Mouse (Mus musculus): ENCODE measurements around the gene Sema4c. TPM values are rescaled to one million over a fixed set of nuclear protein-coding genes. Genes with fewer than 3 reads are reported as not detected.
"Not testable (repeated sequence)": the region's sequence is repeated elsewhere in the genome, so short reads cannot be mapped to it uniquely, and the experiment has no call there.

Sema4c gene
- total RNA-seq, 2 experiments from 2014 or later: 17.7 to 18.4 TPM

DNA sequence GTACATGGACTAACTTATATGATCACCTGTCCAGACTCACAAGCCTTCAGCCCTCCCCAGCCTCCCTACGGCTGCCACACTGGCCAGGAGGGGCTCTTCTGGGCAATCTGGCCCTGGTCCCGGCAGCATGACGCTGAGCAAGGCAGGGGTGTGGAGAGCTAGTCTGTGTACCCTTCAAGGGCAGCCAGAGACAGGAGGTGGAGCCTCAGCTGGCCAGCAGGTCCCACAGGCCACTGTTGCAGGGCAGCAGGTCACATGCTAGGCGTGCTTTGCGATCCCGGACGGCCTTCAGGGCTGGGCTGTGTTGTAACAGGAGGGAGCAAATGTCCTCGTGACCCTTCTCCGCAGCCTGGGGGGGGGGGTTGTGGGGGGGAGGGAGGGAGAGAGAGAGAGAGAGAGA, 19.0 kb downstream of the Sema4c start, which contains the start of gene Gm42417:
Gene Gm42417, minus strand, starts transcription at position 244 of the 400 bp plus-strand sequence.
- H3K27ac ChIP-seq: no peak within 1 kb of the TSS
- TF ChIP-seq CTCF (IDR thresholded peaks at IDR 0.05): no peak
- intact Hi-C loops (cut with DNase I): no loop called here
- H3K4me3 ChIP-seq: no peak within 1 kb of the TSS
- DNase-seq (ENCODE audit: extremely low spot score in 1 of 2, low spot score in 2 of 2): no peak

DNA sequence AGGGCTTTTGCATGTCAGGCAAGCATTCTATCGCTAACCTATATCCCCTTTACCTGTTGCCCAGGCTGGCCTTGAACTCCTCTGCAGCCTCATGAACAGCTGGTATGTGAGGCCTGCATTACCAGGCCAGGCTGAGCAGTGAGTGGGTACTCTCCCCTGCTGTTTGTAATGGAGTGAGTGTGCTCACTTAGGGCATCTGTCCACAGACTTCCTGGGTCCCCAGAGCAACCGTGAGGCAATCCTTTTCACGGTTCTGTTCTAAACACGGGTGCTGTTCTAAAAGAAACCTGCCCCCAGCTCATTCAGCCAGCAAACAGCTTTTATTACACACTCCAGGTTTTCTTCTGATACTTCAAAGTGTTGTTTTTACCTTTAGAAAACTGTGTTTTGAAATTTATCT, 19.4 kb downstream of the Sema4c start:
- no peak overlapping the region for H3K4me3 ChIP-seq
- intact Hi-C loops (cut with DNase I): no loop called here
- TF ChIP-seq CTCF (IDR thresholded peaks at IDR 0.05): no peak
- H3K27ac ChIP-seq: no peak overlapping the region
- DNase-seq (ENCODE audit: extremely low spot score in 1 of 2, low spot score in 2 of 2): no peak

DNA sequence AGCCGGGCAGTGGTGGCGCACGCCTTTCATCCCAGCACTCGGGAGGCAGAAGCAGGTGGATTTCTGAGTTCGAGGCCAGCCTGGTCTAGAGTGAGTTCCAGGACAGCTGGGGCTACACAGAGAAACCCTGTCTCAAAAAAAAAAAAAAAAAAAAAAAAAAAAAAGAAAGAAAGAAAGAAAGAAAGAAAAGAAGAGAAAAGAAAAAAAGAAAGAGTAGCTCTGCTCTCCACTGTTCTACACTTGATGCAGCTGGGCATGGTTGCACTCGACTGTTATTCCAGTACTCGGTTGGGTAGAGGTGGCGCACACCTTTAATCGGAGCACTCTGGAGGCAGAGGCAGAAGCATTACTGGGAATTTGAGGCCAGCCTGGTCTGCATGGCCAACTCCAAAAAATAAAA, 21.4 kb downstream of the Sema4c start, which contains the start of gene Ankrd23:
Gene Ankrd23, minus strand, starts transcription at position 101 of the 400 bp plus-strand sequence.
- H3K27ac ChIP-seq; DNase-seq (ENCODE audit: extremely low spot score in 1 of 2, low spot score in 2 of 2); intact Hi-C loops (cut with DNase I); H3K4me3 ChIP-seq: not testable (repeated sequence)

DNA sequence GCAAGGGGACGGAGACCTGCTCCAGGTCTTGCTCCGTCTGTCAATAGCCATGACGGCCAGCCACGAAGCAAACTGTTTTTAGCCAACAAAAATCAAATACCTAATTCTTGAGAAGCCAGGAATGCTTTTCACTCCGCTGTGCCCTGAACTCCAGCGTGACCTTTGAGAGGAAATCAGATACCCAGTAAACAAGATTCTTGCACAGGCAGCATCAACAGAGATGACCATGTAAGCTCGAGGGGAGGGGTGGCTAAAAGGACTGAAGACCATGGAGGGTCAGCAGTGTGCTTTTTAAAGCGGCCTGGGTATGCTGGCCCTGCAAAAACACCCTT, 21.8 kb downstream of the Sema4c start:
- no peak overlapping the region for H3K27ac ChIP-seq
- intact Hi-C loops (cut with DNase I): no loop called here
- no peak for TF ChIP-seq CTCF (IDR thresholded peaks at IDR 0.05)
- no peak overlapping the region for H3K4me3 ChIP-seq
- DNase-seq (ENCODE audit: extremely low spot score in 1 of 2, low spot score in 2 of 2): no peak

DNA sequence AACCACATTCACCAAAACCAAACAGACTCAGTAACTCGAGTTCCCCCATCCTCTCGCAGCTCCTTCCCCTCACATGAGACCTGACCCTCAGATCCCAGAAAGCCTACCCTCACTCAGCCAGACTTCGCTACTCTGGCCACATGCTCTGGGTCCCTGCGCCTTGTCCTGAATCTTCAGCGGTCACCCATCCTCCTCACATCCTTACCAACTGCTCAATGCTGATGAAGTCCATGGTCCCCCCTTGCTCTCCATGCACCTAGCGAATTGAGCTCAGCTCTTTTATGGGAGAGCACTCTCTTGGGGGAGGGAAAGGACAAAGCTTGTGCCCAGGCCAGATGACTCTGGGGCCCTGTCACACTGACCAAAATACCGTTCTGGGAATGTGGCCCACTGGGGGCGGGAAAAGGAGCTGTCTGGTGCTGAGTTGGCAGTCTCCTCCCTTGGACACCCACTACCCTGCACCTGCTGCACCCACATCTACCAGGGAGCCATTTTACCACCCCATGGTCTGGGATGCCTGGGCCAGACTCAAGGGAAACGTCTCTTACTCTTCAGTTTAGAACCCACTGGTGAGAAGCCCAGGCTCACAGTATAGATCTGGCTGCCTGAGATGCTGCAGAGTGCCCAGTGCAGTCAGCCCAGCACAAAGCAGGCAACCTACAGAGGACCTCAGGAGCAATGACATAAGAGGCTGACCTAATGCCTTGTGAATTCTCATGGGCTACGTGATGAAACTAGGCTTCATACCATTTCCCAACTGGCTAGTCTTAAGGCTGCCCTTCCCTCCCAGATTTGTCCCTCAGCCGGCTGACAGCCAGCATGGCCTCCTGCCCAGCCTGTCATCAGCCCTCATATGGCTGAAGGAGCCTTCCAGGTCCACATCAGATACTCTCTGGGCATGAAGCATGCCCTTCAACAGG, 22.4 kb downstream of the Sema4c start:
- no peak for TF ChIP-seq CTCF (IDR thresholded peaks at IDR 0.05)
- no peak overlapping the region for H3K4me3 ChIP-seq
- intact Hi-C loops (cut with DNase I): no loop called here
- no peak overlapping the region for H3K27ac ChIP-seq
- no peak for DNase-seq (ENCODE audit: extremely low spot score in 1 of 2, low spot score in 2 of 2)

DNA sequence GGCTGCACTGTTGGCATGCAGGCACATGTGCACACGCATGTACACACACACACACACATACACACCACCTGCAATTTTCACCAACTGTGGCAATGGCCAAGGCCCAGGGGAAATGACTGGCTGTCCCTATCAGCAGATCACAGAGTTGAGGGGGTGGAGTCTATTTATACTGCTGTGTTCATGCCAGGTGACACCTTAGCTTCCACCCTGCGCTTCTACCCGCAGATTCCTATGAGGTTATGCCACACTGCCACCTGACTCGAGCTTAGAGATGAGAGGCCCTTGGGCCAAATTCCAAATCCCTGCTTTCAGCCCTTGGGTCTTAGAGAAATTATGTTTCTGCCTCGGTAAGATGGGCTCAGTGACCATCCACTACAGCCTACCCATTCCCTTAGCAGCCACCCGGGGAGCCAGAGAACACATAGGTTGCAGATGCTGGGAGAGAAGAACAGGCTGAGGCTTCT, 23.5 kb downstream of the Sema4c start:
- intact Hi-C loops (cut with DNase I): no loop called here
- DNase-seq (ENCODE audit: extremely low spot score in 1 of 2, low spot score in 2 of 2): no peak
- Histone ChIP-seq H3K27ac (no peak overlapping the region), H3K4me3 (no peak overlapping the region)
- peak; percentile 32 for TF ChIP-seq CTCF (IDR thresholded peaks at IDR 0.05)

DNA sequence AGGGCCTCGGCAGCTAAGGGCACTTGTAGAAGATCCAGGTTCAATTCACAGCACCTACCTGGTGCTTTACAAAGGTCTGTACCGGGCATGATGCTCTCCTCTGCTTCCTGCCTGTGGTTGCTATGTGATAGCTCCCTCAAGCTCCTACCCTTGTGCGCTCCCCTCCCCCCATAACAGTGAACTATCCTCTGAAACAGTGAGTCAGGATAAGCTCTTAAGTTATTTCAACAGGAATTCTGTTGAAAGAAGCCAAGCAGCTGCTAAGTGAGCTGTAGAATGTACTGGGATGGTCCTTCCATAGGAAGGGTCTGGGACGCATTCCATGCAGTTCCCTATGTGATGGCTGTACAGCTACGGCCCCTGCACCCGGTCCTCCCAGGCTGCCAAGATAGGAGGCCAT, 24.6 kb downstream of the Sema4c start:
- no peak for TF ChIP-seq CTCF (IDR thresholded peaks at IDR 0.05)
- intact Hi-C loops (cut with DNase I): no loop called here
- no peak for DNase-seq (ENCODE audit: extremely low spot score in 1 of 2, low spot score in 2 of 2)
- Histone ChIP-seq H3K27ac (no peak overlapping the region), H3K4me3 (no peak overlapping the region)

DNA sequence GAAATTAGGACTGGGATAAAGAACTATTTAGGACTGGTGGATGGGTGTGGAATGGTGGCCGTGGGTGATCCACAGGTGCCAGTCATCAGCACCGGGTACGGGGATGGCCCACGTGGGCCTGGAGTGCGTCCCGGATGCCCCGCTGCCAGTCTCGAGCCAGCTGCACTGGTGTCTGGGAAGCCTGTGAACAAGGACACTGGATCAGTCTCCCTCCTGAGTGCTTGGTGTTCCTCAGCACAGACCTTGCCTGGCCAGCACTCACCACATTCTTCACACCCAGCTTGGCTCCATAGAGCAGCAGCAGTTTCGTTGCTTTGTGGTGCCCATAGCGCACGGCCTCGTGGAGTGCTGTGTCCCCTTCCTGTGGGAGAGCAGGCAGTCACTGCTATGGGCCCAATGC, 26.7 kb downstream of the Sema4c start:
- H3K4me3 ChIP-seq: no peak overlapping the region
- no peak for DNase-seq (ENCODE audit: extremely low spot score in 1 of 2, low spot score in 2 of 2)
- H3K27ac ChIP-seq: no peak overlapping the region
- TF ChIP-seq CTCF (IDR thresholded peaks at IDR 0.05): no peak
- intact Hi-C loops (cut with DNase I): no loop called here

DNA sequence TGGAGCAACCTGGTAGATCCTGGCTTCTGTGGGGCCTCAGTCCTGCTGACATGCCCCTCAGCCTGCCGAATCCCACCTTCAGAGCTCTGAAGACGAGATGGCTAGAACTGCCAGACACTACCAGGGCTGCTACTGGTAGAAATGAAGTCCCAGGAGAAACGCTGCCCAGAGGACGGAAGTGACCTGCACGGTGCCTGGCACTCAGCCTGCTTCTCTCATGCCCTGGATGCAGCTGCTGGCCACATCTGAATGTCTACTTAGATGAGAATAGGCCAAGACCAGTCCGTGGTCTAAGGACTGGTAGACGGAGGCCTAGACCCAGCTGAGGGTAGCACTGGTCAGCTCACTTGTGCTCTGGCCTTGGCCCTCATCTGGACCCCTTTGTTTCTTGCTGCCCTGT, 27.2 kb downstream of the Sema4c start:
- intact Hi-C loops (cut with DNase I): no loop called here
- no peak for TF ChIP-seq CTCF (IDR thresholded peaks at IDR 0.05)
- no peak for DNase-seq (ENCODE audit: extremely low spot score in 1 of 2, low spot score in 2 of 2)
- Histone ChIP-seq H3K27ac (no peak overlapping the region), H3K4me3 (no peak overlapping the region)

DNA sequence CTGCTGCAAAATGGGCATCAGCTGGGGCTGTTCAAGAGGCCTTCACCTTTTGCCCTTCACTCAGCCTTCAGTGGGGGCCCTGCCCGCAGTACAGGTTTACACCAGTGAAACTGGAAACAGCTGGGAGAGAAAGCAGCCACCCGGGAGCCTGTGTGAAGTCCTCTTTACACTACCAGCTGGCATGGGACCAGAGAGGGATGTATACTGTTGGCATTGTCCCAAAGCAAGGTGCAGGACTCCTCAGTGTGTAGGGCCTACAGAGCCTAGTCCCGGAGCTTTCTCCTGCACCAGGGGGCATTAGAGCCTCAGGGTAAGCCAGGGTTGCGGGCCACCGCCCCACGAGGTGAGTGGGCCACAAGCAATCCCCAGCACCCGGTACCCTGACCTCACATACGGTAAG, 27.7 kb downstream of the Sema4c start:
- TF ChIP-seq CTCF (IDR thresholded peaks at IDR 0.05): no peak
- Histone ChIP-seq H3K4me3 (no peak overlapping the region), H3K27ac (no peak overlapping the region)
- intact Hi-C loops (cut with DNase I): no loop called here
- DNase-seq (ENCODE audit: extremely low spot score in 1 of 2, low spot score in 2 of 2): no peak

DNA sequence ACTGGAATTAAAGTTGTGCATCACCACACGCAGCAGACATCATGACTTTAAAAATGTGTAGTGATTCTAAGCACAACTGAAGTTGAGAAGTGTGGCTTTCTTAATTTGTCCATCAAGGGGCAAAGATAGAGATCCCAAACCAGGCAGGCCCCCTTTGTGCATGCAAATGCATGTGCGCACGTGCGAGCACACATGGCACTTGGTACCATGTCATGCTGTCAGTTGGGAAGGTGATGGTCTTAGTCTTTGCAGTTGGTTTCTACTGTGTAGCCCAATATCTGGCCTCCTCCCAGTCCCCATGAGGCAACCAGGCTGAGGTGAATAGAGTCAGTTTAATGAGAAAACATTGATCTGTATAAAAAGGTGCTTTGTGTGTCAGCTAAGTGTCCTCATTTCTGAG, 28.3 kb downstream of the Sema4c start:
- TF ChIP-seq CTCF (IDR thresholded peaks at IDR 0.05): no peak
- intact Hi-C loops (cut with DNase I): no loop called here

DNA sequence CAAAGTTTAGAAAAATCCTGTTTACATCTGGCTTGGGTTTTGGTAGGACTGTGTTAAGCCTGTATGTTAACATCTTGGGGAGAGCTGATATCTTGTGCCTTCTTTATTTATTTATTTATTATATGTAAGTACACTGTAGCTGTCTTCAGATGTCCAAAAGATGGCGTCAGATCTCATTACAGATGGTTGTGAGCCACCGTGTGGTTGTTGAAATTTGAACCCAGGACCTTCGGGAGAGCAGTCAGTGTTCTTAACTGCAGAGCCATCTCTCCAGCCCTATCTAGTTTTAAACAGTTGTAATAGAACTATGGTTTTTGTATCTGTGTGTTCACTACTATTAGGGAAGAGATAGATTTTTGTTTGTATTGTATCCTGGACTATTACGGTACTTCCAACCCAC, 28.9 kb downstream of the Sema4c start:
- no peak overlapping the region for H3K4me3 ChIP-seq
- intact Hi-C loops (cut with DNase I): no loop called here
- no peak for TF ChIP-seq CTCF (IDR thresholded peaks at IDR 0.05)
- no peak overlapping the region for H3K27ac ChIP-seq
- DNase-seq (ENCODE audit: extremely low spot score in 1 of 2, low spot score in 2 of 2): no peak

More for the DNA sequence above, 28.3 kb downstream of the Sema4c start:
- no peak for DNase-seq (ENCODE audit: extremely low spot score in 1 of 2, low spot score in 2 of 2)
- no peak overlapping the region for H3K4me3 ChIP-seq
- no peak overlapping the region for H3K27ac ChIP-seq

DNA sequence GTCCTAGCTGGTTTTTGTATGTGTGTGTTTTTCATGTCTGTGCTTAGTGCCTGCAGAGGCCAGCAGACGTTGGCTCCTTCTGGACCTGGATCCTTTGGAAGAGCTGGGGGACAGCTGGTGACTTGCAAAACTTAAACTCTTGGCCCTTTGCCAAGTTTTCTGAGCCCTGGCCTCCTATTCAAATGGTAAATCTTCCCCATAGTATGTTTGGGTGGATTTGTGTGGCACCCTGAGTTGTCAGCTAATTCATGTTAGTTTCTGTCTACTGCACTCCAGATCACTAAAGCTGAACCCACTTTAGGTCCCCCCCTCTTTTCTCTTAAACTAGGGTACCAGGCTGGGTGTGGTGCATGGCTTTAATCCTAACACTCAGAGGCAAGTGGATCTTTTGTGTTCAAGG, 29.8 kb downstream of the Sema4c start:
- no peak overlapping the region for H3K27ac ChIP-seq
- intact Hi-C loops (cut with DNase I): no loop called here
- no peak for TF ChIP-seq CTCF (IDR thresholded peaks at IDR 0.05)

More for the DNA sequence above, 29.8 kb downstream of the Sema4c start:
- DNase-seq (ENCODE audit: extremely low spot score in 1 of 2, low spot score in 2 of 2): no peak
- H3K4me3 ChIP-seq: no peak overlapping the region

Measured in left cerebral cortex, adult 2 months (tissue).